ENCODE assay signal across 8 mouse cellular contexts in genomic region chr12:76405183-76405970, GRCm38 (mm10). TPM values are rescaled to one million over a fixed set of nuclear protein-coding genes. Genes with fewer than 3 reads are reported as not detected.
DNase-seq lines count a peak whose midpoint lies in the region; ATAC-seq and TF ChIP-seq lines count a peak whose summit lies in the region.

No protein-coding gene starts in this region.

- TF ChIP-seq CTCF in liver, adult 2 months (IDR thresholded peaks at IDR 0.05; ENCODE audit: low read depth, low read length) = peak; percentile 18; the same call in 1 of the 2 replicates

- H3K9ac ChIP-seq in liver, adult 2 months (ENCODE audit: low read depth, low read length) = no peak overlapping the region
- peak overlapping the region; percentile 35; the same call in 1 of the 2 replicates for H3K9ac ChIP-seq in heart, embryonic 15.5 days
- H3K9ac ChIP-seq in lung, embryonic 16.5 days (ENCODE audit: low read length) = no peak overlapping the region

- H3K27me3 ChIP-seq in liver, adult 2 months (ENCODE audit: control insufficient read depth, insufficient read depth, low read length) = no peaks in the 10 kb centered on the region
- peaks cover 24% of the 10 kb centered on the region for H3K27me3 ChIP-seq in heart, embryonic 15.5 days
- peaks cover 24% of the 10 kb centered on the region for H3K27me3 ChIP-seq in lung, embryonic 16.5 days (ENCODE audit: control insufficient read depth, insufficient read depth, low read depth, low read length)

- H3K4me1 ChIP-seq in liver, adult 2 months (ENCODE audit: control insufficient read depth, insufficient read depth, low read length) = peaks cover 16% of the 10 kb centered on the region; the same call in 1 of the 2 replicates
- H3K4me1 ChIP-seq in heart, embryonic 15.5 days (replicated peaks) = peaks cover 26% of the 10 kb centered on the region
- H3K4me1 ChIP-seq in lung, embryonic 16.5 days (replicated peaks; ENCODE audit: control insufficient read depth, insufficient read depth, low read length) = peaks cover 21% of the 10 kb centered on the region

- H3K27ac ChIP-seq in liver, adult 2 months (replicated peaks; ENCODE audit: insufficient read depth, low read depth, low read length) = no peak overlapping the region
- H3K27ac ChIP-seq in heart, embryonic 15.5 days = no peak overlapping the region
- no peak overlapping the region for H3K27ac ChIP-seq in lung, embryonic 16.5 days (ENCODE audit: low read length)

- TF ChIP-seq POLR2A in liver, adult 2 months (IDR thresholded peaks at IDR 0.05; ENCODE audit: extremely low read depth, insufficient read depth, low read length) = no peak

- peak overlapping the region; percentile 94 for H3K4me2 ChIP-seq in heart, embryonic 15.5 days
- peak overlapping the region; percentile 76 for H3K4me2 ChIP-seq in lung, embryonic 16.5 days (ENCODE audit: low read depth, low read length)

- H3K4me3 ChIP-seq in liver, adult 2 months (ENCODE audit: insufficient read depth, low read depth, low read length) = peak overlapping the region; percentile 96; the same call in 1 of the 2 replicates
- peak overlapping the region; percentile 79 for H3K4me3 ChIP-seq in heart, embryonic 15.5 days
- peak overlapping the region; percentile 78 for H3K4me3 ChIP-seq in lung, embryonic 16.5 days (ENCODE audit: low read length)

- WGBS in liver, adult 2 months = 5% methylated on average over 64 of the region's 64 CpGs
- WGBS in heart, embryonic 15.5 days = 4% methylated on average over 64 of the region's 64 CpGs
- WGBS in lung, embryonic 16.5 days = 2% methylated on average over 64 of the region's 64 CpGs

- no peaks in the 10 kb centered on the region for H3K9me3 ChIP-seq in heart, embryonic 15.5 days (replicated peaks)
- H3K9me3 ChIP-seq in lung, embryonic 16.5 days (ENCODE audit: control insufficient read depth, low read length) = no peaks in the 10 kb centered on the region

- DNase-seq in liver, adult 2 months (ENCODE audit: extremely low read depth, low read depth, low spot score) = no peak
- DNase-seq in liver = no peak
- peak; percentile 46 for DNase-seq in embryo, embryonic 10.5 days (ENCODE audit: low spot score)
- DNase-seq in kidney, postnatal 4 days = peak; percentile 50 to 62
- DNase-seq in retina, postnatal 1 day = peak; percentile 68
- peak; percentile 26 for DNase-seq in urinary bladder, postnatal 14 days (ENCODE audit: low spot score)

- no peaks in the 10 kb centered on the region for H3K79me2 ChIP-seq in liver, adult 2 months (ENCODE audit: control insufficient read depth, insufficient read depth, low read length)

- H3K36me3 ChIP-seq in liver, adult 2 months (ENCODE audit: control insufficient read depth, insufficient read depth, low read length) = no peaks in the 10 kb centered on the region
- no peaks in the 10 kb centered on the region for H3K36me3 ChIP-seq in heart, embryonic 15.5 days
- no peaks in the 10 kb centered on the region for H3K36me3 ChIP-seq in lung, embryonic 16.5 days (ENCODE audit: control insufficient read depth, insufficient read depth, low read length)

- no peak for ATAC-seq in heart, embryonic 15.5 days (replicated peaks; ENCODE audit: insufficient number of reproducible peaks, insufficient read depth, low FRiP score, low read depth)
- ATAC-seq in lung, embryonic 16.5 days (ENCODE audit: low read depth) = no peak

RNA-seq across cellular contexts. Expression of gene Hspa2, which starts 1.4 kb away (rescaled TPM):
- 3.3 and 3.8 TPM in 2 replicates for total RNA-seq in liver, adult 2 months (2014; rRNA removed)
- 1.4 and 2.2 TPM in 2 replicates for polyA plus RNA-seq in liver, adult 2 months (2012; rRNA removed)
- polyA plus RNA-seq in heart, embryonic 15.5 days (2015; fragmentation: Nextera tagmentation; extraction: Ambion mirVana) = 15.5 and 15.8 TPM in 2 replicates
- polyA plus RNA-seq in lung, embryonic 16.5 days (2015; fragmentation: Nextera tagmentation; extraction: Ambion mirVana) = 15.4 and 15.7 TPM in 2 replicates

RNA-seq across cellular contexts. Expression of gene Ppp1r36, which starts 12.0 kb away (rescaled TPM):
- total RNA-seq in liver, adult 2 months (2014; rRNA removed) = under 0.01 TPM in 1 of 2 replicates, not detected in the other
- not detected in 2 replicates for polyA plus RNA-seq in liver, adult 2 months (2012; rRNA removed)
- 1.8 and 2.2 TPM in 2 replicates for polyA plus RNA-seq in heart, embryonic 15.5 days (2015; fragmentation: Nextera tagmentation; extraction: Ambion mirVana)
- 9.1 and 10.4 TPM in 2 replicates for polyA plus RNA-seq in lung, embryonic 16.5 days (2015; fragmentation: Nextera tagmentation; extraction: Ambion mirVana)

RNA-seq across cellular contexts. Expression of gene Zbtb1, which starts 35.3 kb away (rescaled TPM):
- total RNA-seq in liver, adult 2 months (2014; rRNA removed) = 2.1 and 2.2 TPM in 2 replicates
- polyA plus RNA-seq in liver, adult 2 months (2012; rRNA removed) = 0.60 and 0.70 TPM in 2 replicates
- polyA plus RNA-seq in heart, embryonic 15.5 days (2015; fragmentation: Nextera tagmentation; extraction: Ambion mirVana) = 5.7 and 6.6 TPM in 2 replicates
- 9.8 and 10.4 TPM in 2 replicates for polyA plus RNA-seq in lung, embryonic 16.5 days (2015; fragmentation: Nextera tagmentation; extraction: Ambion mirVana)

RNA-seq across cellular contexts. Expression of gene Zbtb25, which starts 36.0 kb away (rescaled TPM):
- total RNA-seq in liver, adult 2 months (2014; rRNA removed) = 1.0 and 1.6 TPM in 2 replicates
- 1.7 and 2.3 TPM in 2 replicates for polyA plus RNA-seq in liver, adult 2 months (2012; rRNA removed)
- polyA plus RNA-seq in heart, embryonic 15.5 days (2015; fragmentation: Nextera tagmentation; extraction: Ambion mirVana) = 10.1 and 12.9 TPM in 2 replicates
- polyA plus RNA-seq in lung, embryonic 16.5 days (2015; fragmentation: Nextera tagmentation; extraction: Ambion mirVana) = 14.6 and 16.9 TPM in 2 replicates

Comparison
In these comparisons a context has a peak if more than half of its experiments do, and no peak if none do; other contexts are left out.
1. DNase-seq: peak in embryo, embryonic 10.5 days (single experiment), kidney, postnatal 4 days (2 of 2), retina, postnatal 1 day (single experiment) and urinary bladder, postnatal 14 days (single experiment); none in liver, adult 2 months (single experiment) and liver (single experiment).
2. Peak in every context shown above with its lines, with median percentiles within 50 percentile points of each other: H3K4me3 ChIP-seq.